Mouse (Mus musculus) hindbrain, embryonic 11.5 days (tissue): Measurements from ENCODE around the gene Angel2. TPM values are rescaled to one million over a fixed set of nuclear protein-coding genes. Genes with fewer than 3 reads are reported as not detected.
A peak's percentile ranks its signal among the peaks of the same experiment; 100 is the strongest.
"Not testable (repeated sequence)": the region's sequence is repeated elsewhere in the genome, so short reads cannot be mapped to it uniquely, and the experiment has no call there.

Experiments
- ATAC-seq: fragments of 200-750 bp; cut with Nextera tagmentation; 2 replicates; pipeline ENCODE4 v1.8.0; 2017; ENCODE audit warnings: mild to moderate bottlenecking, moderate TSS enrichment, moderate library complexity; ENCODE audit not compliant: low FRiP score
- DNase-seq: peaks from one replicate; pipeline ENCODE4 v3.0.0-alpha.2; 2015; ENCODE audit warnings: low spot score
- H3K27ac ChIP-seq: fragments of 300-500 bp; sonication (generic); 2 replicates; pipeline ENCODE4 v1.5.1; 2014; ENCODE audit warnings: mild to moderate bottlenecking, low read depth, low read length
- H3K27me3 ChIP-seq: fragments of 300-500 bp; sonication (generic); 2 replicates; pipeline ENCODE4 v1.6.1; 2014; ENCODE audit warnings: mild to moderate bottlenecking, low read length, moderate library complexity, mixed read lengths; ENCODE audit not compliant: control insufficient read depth, insufficient read depth
- H3K36me3 ChIP-seq: fragments of 300-500 bp; sonication (generic); 2 replicates; pipeline ENCODE4 v1.6.1; 2014; ENCODE audit warnings: mild to moderate bottlenecking, low read length, moderate library complexity, mixed read lengths; ENCODE audit not compliant: control insufficient read depth, insufficient read depth
- H3K4me1 ChIP-seq: fragments of 300-500 bp; sonication (generic); replicated peaks from 2 replicates; pipeline ENCODE4 v1.6.1; 2014; ENCODE audit warnings: low read length, mixed read lengths; ENCODE audit not compliant: control insufficient read depth, insufficient read depth
- H3K4me2 ChIP-seq: fragments of 300-500 bp; sonication (generic); replicated peaks from 2 replicates; pipeline ENCODE4 v1.6.1; 2014; ENCODE audit warnings: mild to moderate bottlenecking, low read depth, low read length
- H3K4me3 ChIP-seq: fragments of 300-500 bp; sonication (generic); 2 replicates; pipeline ENCODE4 v1.5.1; 2014; ENCODE audit warnings: low read depth, low read length
- H3K9ac ChIP-seq: fragments of 300-500 bp; sonication (generic); 2 replicates; pipeline ENCODE4 v1.6.1; 2014; ENCODE audit warnings: low read depth, low read length
- H3K9me3 ChIP-seq: fragments of 300-500 bp; sonication (generic); 2 replicates; pipeline ENCODE4 v1.6.1; 2016; ENCODE audit warnings: low read length; ENCODE audit not compliant: control insufficient read depth
- WGBS: fragments of 180-500 bp; shearing (Covaris S2); extraction: QIAGEN DNeasy Blood & Tissue Kit; methylation state at CpG from one replicate; pipeline ENCODE4 v1.1.7; 2014; 5-methylcytosine and 5-hydroxymethylcytosine counted together
- polyA plus RNA-seq: library from polyadenylated mRNA; unstranded; fragments of >200 nt; fragmentation: Nextera tagmentation; extraction: Ambion mirVana; gene quantifications from 2 replicates; pipeline ENCODE4 v1.2.1, GENCODE M21; 2014

Gene Angel2
- polyA plus RNA-seq: 58.4 and 63.3 TPM in 2 replicates

DNA sequence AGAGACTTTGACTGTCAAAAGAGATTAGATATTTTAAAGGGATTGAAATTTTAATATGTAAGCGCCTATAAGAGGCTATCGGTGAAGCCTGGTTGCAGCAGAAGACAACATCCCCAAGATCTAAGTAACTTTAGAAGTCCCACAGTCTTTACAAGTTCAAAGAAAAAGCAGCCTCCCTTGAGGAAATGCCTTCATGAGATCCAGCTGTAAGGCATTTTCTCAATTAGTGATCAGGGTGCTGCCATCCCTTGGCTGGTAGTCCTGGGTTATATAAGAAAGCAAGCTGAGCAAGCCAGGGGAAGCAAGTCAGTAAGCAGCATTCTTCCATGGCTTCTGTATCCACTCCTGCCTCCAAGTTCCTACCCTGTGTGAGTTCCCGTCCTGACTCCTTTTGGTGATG, at the start of gene Angel2:
TSS of gene Angel2 (plus strand) at position 301 of the 400 bp plus-strand sequence.
- not testable (repeated sequence) for H3K36me3 ChIP-seq, H3K9me3 ChIP-seq, H3K4me1 ChIP-seq, DNase-seq, ATAC-seq, H3K27ac ChIP-seq, H3K9ac ChIP-seq, H3K4me2 ChIP-seq, H3K27me3 ChIP-seq, H3K4me3 ChIP-seq
- WGBS: 81% methylated on average over 3 of the region's 3 CpGs

GRCm38 (mm10) chr1:190875751-190876150, 49.2 kb upstream of the Angel2 start:
- no peaks in the 10 kb centered on the region for H3K27me3 ChIP-seq
- no peak overlapping the region for H3K4me2 ChIP-seq
- DNase-seq: no peak
- no peaks in the 10 kb centered on the region for H3K36me3 ChIP-seq
- no peak overlapping the region for H3K4me3 ChIP-seq
- WGBS: 96% methylated on average over 6 of the region's 6 CpGs
- no peaks in the 10 kb centered on the region for H3K4me1 ChIP-seq
- no peak overlapping the region for H3K9ac ChIP-seq
- no peaks in the 10 kb centered on the region for H3K9me3 ChIP-seq
- ATAC-seq: no peak
- no peak overlapping the region for H3K27ac ChIP-seq

- Histone ChIP-seq H3K4me3 (no peak overlapping the region), H3K9ac (no peak overlapping the region), H3K36me3 (no peaks in the 10 kb centered on the region), H3K4me1 (no peaks in the 10 kb centered on the region), H3K9me3 (no peaks in the 10 kb centered on the region), H3K27me3 (no peaks in the 10 kb centered on the region), H3K27ac (no peak overlapping the region), H3K4me2 (no peak overlapping the region)
- 82% methylated on average over 6 of the region's 6 CpGs for WGBS
- ATAC-seq (no peak), DNase-seq (no peak)
Observed at GRCm38 (mm10) chr1:190880638-190881037, 44.3 kb upstream of the Angel2 start.

GRCm38 (mm10) chr1:190881422-190881821, 43.5 kb upstream of the Angel2 start:
- Histone ChIP-seq H3K4me3 (no peak overlapping the region), H3K9me3 (no peaks in the 10 kb centered on the region), H3K9ac (no peak overlapping the region), H3K27ac (no peak overlapping the region), H3K27me3 (no peaks in the 10 kb centered on the region), H3K4me2 (no peak overlapping the region), H3K4me1 (no peaks in the 10 kb centered on the region), H3K36me3 (no peaks in the 10 kb centered on the region)
- WGBS: 4% methylated on average over 2 of the region's 2 CpGs
- peak; percentile 83 for DNase-seq
- ATAC-seq: no peak

DNA sequence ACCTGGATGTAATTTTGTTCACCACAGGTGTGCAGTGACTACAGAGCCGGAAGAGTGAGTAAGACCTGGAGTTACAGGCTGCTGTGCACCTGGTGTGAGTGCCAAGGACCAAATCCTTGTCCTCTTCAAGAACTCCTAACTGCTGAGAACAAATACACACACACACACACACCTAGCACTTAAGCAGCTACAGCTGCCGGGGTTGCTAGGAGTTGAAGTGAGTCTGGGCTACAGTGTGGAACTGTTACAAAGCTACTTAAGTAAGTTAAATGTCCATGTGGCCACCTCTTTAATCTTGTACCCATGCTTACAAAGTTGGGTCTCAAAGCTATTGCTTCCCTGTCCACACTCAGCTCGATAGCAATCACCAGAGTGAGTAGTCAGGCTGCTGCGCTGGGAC, 38.9 kb upstream of the Angel2 start:
- Histone ChIP-seq H3K4me2 (no peak overlapping the region), H3K27ac (no peak overlapping the region), H3K4me3 (no peak overlapping the region), H3K27me3 (no peaks in the 10 kb centered on the region), H3K9me3 (no peaks in the 10 kb centered on the region), H3K36me3 (no peaks in the 10 kb centered on the region), H3K4me1 (no peaks in the 10 kb centered on the region), H3K9ac (no peak overlapping the region)
- ATAC-seq (no peak), DNase-seq (no peak)
- 96% methylated on average over 4 of the region's 4 CpGs for WGBS

GRCm38 (mm10) chr1:190888031-190888430, 36.9 kb upstream of the Angel2 start:
- H3K27me3 ChIP-seq: no peaks in the 10 kb centered on the region
- H3K27ac ChIP-seq: no peak overlapping the region
- H3K9me3 ChIP-seq: no peaks in the 10 kb centered on the region
- H3K4me1 ChIP-seq: no peaks in the 10 kb centered on the region
- no peak overlapping the region for H3K4me2 ChIP-seq
- no peaks in the 10 kb centered on the region for H3K36me3 ChIP-seq
- 80% methylated on average over 2 of the region's 2 CpGs for WGBS
- H3K9ac ChIP-seq: no peak overlapping the region
- H3K4me3 ChIP-seq: no peak overlapping the region
- no peak for DNase-seq
- ATAC-seq: no peak

DNA sequence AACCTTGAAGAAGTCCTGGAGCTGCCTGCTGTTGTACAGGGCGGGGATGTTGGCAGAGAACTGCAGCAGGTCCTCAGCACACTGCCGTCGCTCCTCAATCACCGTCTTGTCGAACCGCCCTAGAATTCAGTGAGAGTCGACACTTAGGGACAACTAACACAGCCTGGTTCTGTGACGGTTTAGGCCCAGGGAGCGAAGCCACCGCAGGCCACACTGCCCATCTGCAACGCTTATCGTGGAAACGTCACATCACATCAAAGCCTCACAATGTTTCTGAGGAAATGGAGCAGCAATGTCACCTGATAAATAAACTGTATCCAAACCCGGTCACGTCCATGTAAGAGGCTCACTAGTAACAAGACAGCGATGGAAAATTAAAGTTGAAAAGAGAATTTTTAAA, 36.3 kb upstream of the Angel2 start:
- H3K9me3 ChIP-seq: no peaks in the 10 kb centered on the region
- no peaks in the 10 kb centered on the region for H3K4me1 ChIP-seq
- no peak for ATAC-seq
- H3K27me3 ChIP-seq: no peaks in the 10 kb centered on the region
- H3K4me3 ChIP-seq: no peak overlapping the region
- H3K27ac ChIP-seq: no peak overlapping the region
- H3K36me3 ChIP-seq: no peaks in the 10 kb centered on the region
- H3K9ac ChIP-seq: no peak overlapping the region
- no peak overlapping the region for H3K4me2 ChIP-seq
- no peak for DNase-seq
- 89% methylated on average over 16 of the region's 16 CpGs for WGBS

GRCm38 (mm10) chr1:190893559-190894167, 31.2 kb upstream of the Angel2 start:
- ATAC-seq (no peak), DNase-seq (no peak)
- no peaks in the 10 kb centered on the region for H3K27me3 ChIP-seq
- no peaks in the 10 kb centered on the region for H3K36me3 ChIP-seq
- no peaks in the 10 kb centered on the region for H3K4me1 ChIP-seq
- no peak overlapping the region for H3K4me2 ChIP-seq
- no peak overlapping the region for H3K4me3 ChIP-seq
- H3K9me3 ChIP-seq: no peaks in the 10 kb centered on the region
- H3K9ac ChIP-seq: no peak overlapping the region
- WGBS: 87% methylated on average over 6 of the region's 6 CpGs
- H3K27ac ChIP-seq: no peak overlapping the region

GRCm38 (mm10) chr1:190898186-190898585, 26.7 kb upstream of the Angel2 start:
- DNase-seq (no peak), ATAC-seq (no peak)
- Histone ChIP-seq H3K9ac (no peak overlapping the region), H3K4me1 (no peaks in the 10 kb centered on the region), H3K36me3 (no peaks in the 10 kb centered on the region), H3K4me2 (no peak overlapping the region), H3K9me3 (no peaks in the 10 kb centered on the region), H3K27me3 (no peaks in the 10 kb centered on the region), H3K4me3 (no peak overlapping the region), H3K27ac (no peak overlapping the region)
- WGBS: 93% methylated on average over 3 of the region's 3 CpGs
